Mouse (Mus musculus): Measurements from ENCODE around the gene Cdk5r1. TPM values are rescaled to one million over a fixed set of nuclear protein-coding genes. Genes with fewer than 3 reads are reported as not detected.

Cdk5r1 gene
- polyA plus RNA-seq, 1 experiment from 2014 or later, result 5.2 TPM

GRCm38 (mm10) chr11:80512313-80513056 is 35.7 kb downstream of the Cdk5r1 start:
- Histone ChIP-seq H3K27ac (replicated peaks) (peak overlapping the region; percentile 17; the same call in 1 of the 2 replicates), H3K36me3 (no peaks in the 10 kb centered on the region), H3K27me3 (ENCODE audit: low read depth, poor library complexity, severe bottlenecking) (peaks cover 55% of the 10 kb centered on the region), H3K4me1 (peaks cover 30% of the 10 kb centered on the region), H3K9me3 (replicated peaks) (no peaks in the 10 kb centered on the region), H3K4me3 (no peak overlapping the region)
- DNase-seq (ENCODE audit: low spot score), result no peak
- WGBS, result 77% methylated on average over 19 of the region's 19 CpGs

- Histone ChIP-seq H3K4me1 (peaks cover 33% of the 10 kb centered on the region), H3K4me3 (no peak overlapping the region)
- 81% methylated on average over 7 of the region's 7 CpGs for WGBS
These were observed 37.0 kb downstream of the Cdk5r1 start for GRCm38 (mm10) chr11:80513796-80514195.

GRCm38 (mm10) chr11:80515346-80515745 is 38.5 kb downstream of the Cdk5r1 start:
- no peak overlapping the region for H3K4me3 ChIP-seq
- peak overlapping the region; percentile 34 for H3K27ac ChIP-seq (replicated peaks)
- H3K36me3 ChIP-seq, result no peaks in the 10 kb centered on the region
- H3K9me3 ChIP-seq (replicated peaks), result no peaks in the 10 kb centered on the region
- peaks cover 37% of the 10 kb centered on the region for H3K4me1 ChIP-seq
- 66% methylated on average over 1 of the region's 1 CpGs for WGBS
- H3K27me3 ChIP-seq (ENCODE audit: low read depth, poor library complexity, severe bottlenecking), result peaks cover 50% of the 10 kb centered on the region
- no peak for DNase-seq (ENCODE audit: low spot score)

More at GRCm38 (mm10) chr11:80513796-80514195, 37.0 kb downstream of the Cdk5r1 start:
- no peaks in the 10 kb centered on the region for H3K36me3 ChIP-seq
- H3K27ac ChIP-seq (replicated peaks), result no peak overlapping the region
- no peaks in the 10 kb centered on the region for H3K9me3 ChIP-seq (replicated peaks)
- H3K27me3 ChIP-seq (ENCODE audit: low read depth, poor library complexity, severe bottlenecking), result peaks cover 55% of the 10 kb centered on the region
- no peak for DNase-seq (ENCODE audit: low spot score)

- 83% methylated on average over 8 of the region's 8 CpGs for WGBS
- Histone ChIP-seq H3K4me1 (peaks cover 37% of the 10 kb centered on the region), H3K9me3 (replicated peaks) (no peaks in the 10 kb centered on the region), H3K36me3 (no peaks in the 10 kb centered on the region), H3K27me3 (ENCODE audit: low read depth, poor library complexity, severe bottlenecking) (peaks cover 45% of the 10 kb centered on the region), H3K4me3 (no peak overlapping the region), H3K27ac (replicated peaks) (no peak overlapping the region)
- DNase-seq (ENCODE audit: low spot score), result no peak
These were observed 39.1 kb downstream of the Cdk5r1 start for GRCm38 (mm10) chr11:80515895-80516294.

- peak overlapping the region; percentile 72 for H3K27ac ChIP-seq (replicated peaks)
- WGBS, result 32% methylated on average over 9 of the region's 9 CpGs
These were observed 41.9 kb downstream of the Cdk5r1 start for GRCm38 (mm10) chr11:80518421-80519367.

GRCm38 (mm10) chr11:80521148-80521547 is 44.3 kb downstream of the Cdk5r1 start:
- Histone ChIP-seq H3K27ac (replicated peaks) (no peak overlapping the region), H3K9me3 (replicated peaks) (no peaks in the 10 kb centered on the region), H3K4me1 (peaks cover 22% of the 10 kb centered on the region), H3K27me3 (ENCODE audit: low read depth, poor library complexity, severe bottlenecking) (peaks cover 24% of the 10 kb centered on the region), H3K4me3 (no peak overlapping the region), H3K36me3 (no peaks in the 10 kb centered on the region)
- 80% methylated on average over 2 of the region's 2 CpGs for WGBS
- DNase-seq (ENCODE audit: low spot score), result no peak

More at GRCm38 (mm10) chr11:80518421-80519367, 41.9 kb downstream of the Cdk5r1 start:
- Histone ChIP-seq H3K9me3 (replicated peaks) (no peaks in the 10 kb centered on the region), H3K36me3 (no peaks in the 10 kb centered on the region), H3K27me3 (ENCODE audit: low read depth, poor library complexity, severe bottlenecking) (peaks cover 36% of the 10 kb centered on the region), H3K4me1 (peaks cover 33% of the 10 kb centered on the region), H3K4me3 (peak overlapping the region; percentile 30; the same call in 1 of the 2 replicates)
- peak; percentile 68 for DNase-seq (ENCODE audit: low spot score)

GRCm38 (mm10) chr11:80522852-80523251 is 46.0 kb downstream of the Cdk5r1 start:
- Histone ChIP-seq H3K4me3 (no peak overlapping the region), H3K9me3 (replicated peaks) (no peaks in the 10 kb centered on the region), H3K36me3 (no peaks in the 10 kb centered on the region), H3K4me1 (peaks cover 20% of the 10 kb centered on the region), H3K27me3 (ENCODE audit: low read depth, poor library complexity, severe bottlenecking) (peaks cover 16% of the 10 kb centered on the region; the same call in 1 of the 2 replicates), H3K27ac (replicated peaks) (no peak overlapping the region)
- WGBS, result 72% methylated on average over 2 of the region's 2 CpGs
- DNase-seq (ENCODE audit: low spot score), result no peak

GRCm38 (mm10) chr11:80523410-80523809 is 46.6 kb downstream of the Cdk5r1 start:
- H3K27me3 ChIP-seq (ENCODE audit: low read depth, poor library complexity, severe bottlenecking), result peaks cover 16% of the 10 kb centered on the region; the same call in 1 of the 2 replicates
- no peak overlapping the region for H3K27ac ChIP-seq (replicated peaks)
- no peak overlapping the region for H3K4me3 ChIP-seq
- no peak for DNase-seq (ENCODE audit: low spot score)
- 73% methylated on average over 4 of the region's 4 CpGs for WGBS
- H3K9me3 ChIP-seq (replicated peaks), result no peaks in the 10 kb centered on the region
- no peaks in the 10 kb centered on the region for H3K36me3 ChIP-seq
- peaks cover 14% of the 10 kb centered on the region for H3K4me1 ChIP-seq

- no peaks in the 10 kb centered on the region for H3K9me3 ChIP-seq (replicated peaks)
- H3K4me3 ChIP-seq, result no peak overlapping the region
- H3K27ac ChIP-seq (replicated peaks), result no peak overlapping the region
- no peaks in the 10 kb centered on the region for H3K36me3 ChIP-seq
- peaks cover 6% of the 10 kb centered on the region for H3K4me1 ChIP-seq
- H3K27me3 ChIP-seq (ENCODE audit: low read depth, poor library complexity, severe bottlenecking), result peaks cover 15% of the 10 kb centered on the region; the same call in 1 of the 2 replicates
- 90% methylated on average over 5 of the region's 5 CpGs for WGBS
- no peak for DNase-seq (ENCODE audit: low spot score)
These were observed 47.4 kb downstream of the Cdk5r1 start for GRCm38 (mm10) chr11:80524213-80524612.

GRCm38 (mm10) chr11:80527697-80528096 is 50.9 kb downstream of the Cdk5r1 start:
- H3K4me3 ChIP-seq, result no peak overlapping the region
- no peaks in the 10 kb centered on the region for H3K4me1 ChIP-seq
- DNase-seq (ENCODE audit: low spot score), result no peak
- H3K9me3 ChIP-seq (replicated peaks), result no peaks in the 10 kb centered on the region
- H3K27ac ChIP-seq (replicated peaks), result no peak overlapping the region
- H3K27me3 ChIP-seq (ENCODE audit: low read depth, poor library complexity, severe bottlenecking), result no peaks in the 10 kb centered on the region
- H3K36me3 ChIP-seq, result no peaks in the 10 kb centered on the region

- WGBS, result 84% methylated on average over 8 of the region's 8 CpGs
- no peaks in the 10 kb centered on the region for H3K27me3 ChIP-seq (ENCODE audit: low read depth, poor library complexity, severe bottlenecking)
- H3K4me3 ChIP-seq, result no peak overlapping the region
- no peaks in the 10 kb centered on the region for H3K9me3 ChIP-seq (replicated peaks)
- DNase-seq (ENCODE audit: low spot score), result no peak
- no peaks in the 10 kb centered on the region for H3K4me1 ChIP-seq
- H3K36me3 ChIP-seq, result no peaks in the 10 kb centered on the region
- H3K27ac ChIP-seq (replicated peaks), result no peak overlapping the region
These were observed 52.3 kb downstream of the Cdk5r1 start for GRCm38 (mm10) chr11:80529149-80529548.

Measured in midbrain, embryonic 10.5 days (tissue).